Mouse (Mus musculus): ENCODE results near the gene Kndc1. TPM values are rescaled to one million over a fixed set of nuclear protein-coding genes. Genes with fewer than 3 reads are reported as not detected.
A peak's percentile ranks its signal among the peaks of the same experiment; 100 is the strongest.

Gene Kndc1
- polyA plus RNA-seq, 1 experiment from 2014 or later = 25.6 TPM

- Histone ChIP-seq H3K27me3 (ENCODE audit: control insufficient read depth, insufficient read depth, low read length) (no peaks in the 10 kb centered on the region), H3K36me3 (replicated peaks; ENCODE audit: control insufficient read depth, insufficient read depth) (no peaks in the 10 kb centered on the region)
- WGBS = 79% methylated on average over 1 of the region's 1 CpGs
These were observed 29.6 kb upstream of the Kndc1 start for GRCm38 (mm10) chr7:139864871-139865270.

DNA sequence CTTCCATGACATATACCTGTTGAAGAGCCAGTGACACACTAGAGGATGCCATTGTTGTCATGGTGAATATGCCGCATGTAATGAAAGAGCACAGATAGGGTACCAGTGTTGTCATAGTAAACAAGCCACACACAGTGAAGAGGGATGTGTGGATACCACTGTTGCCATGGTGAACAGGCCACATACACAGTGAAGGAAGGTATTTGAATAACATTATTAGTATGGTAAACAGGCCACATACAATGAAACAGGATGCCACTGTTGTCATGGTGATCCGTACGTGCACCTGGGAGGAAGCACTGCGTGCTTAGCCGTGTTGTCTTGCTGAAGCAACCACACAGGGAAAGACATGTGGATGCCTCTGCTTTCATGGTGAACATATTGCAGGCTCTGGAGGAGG is 23.5 kb upstream of the Kndc1 start:
- peak; percentile 59; the same call in 1 of the 2 replicates for ATAC-seq (ENCODE audit: low FRiP score)
- no peaks in the 10 kb centered on the region for H3K4me1 ChIP-seq (replicated peaks; ENCODE audit: control insufficient read depth, insufficient read depth, low read length)
- H3K4me2 ChIP-seq (replicated peaks) = no peak overlapping the region
- no peaks in the 10 kb centered on the region for H3K9me3 ChIP-seq (ENCODE audit: control insufficient read depth, low read length)
- no peaks in the 10 kb centered on the region for H3K27me3 ChIP-seq (ENCODE audit: control insufficient read depth, insufficient read depth, low read length)
- no peaks in the 10 kb centered on the region for H3K36me3 ChIP-seq (replicated peaks; ENCODE audit: control insufficient read depth, insufficient read depth)
- H3K9ac ChIP-seq = no peak overlapping the region
- 49% methylated on average over 5 of the region's 5 CpGs for WGBS
- peak; percentile 37 for DNase-seq (ENCODE audit: low spot score)
- H3K4me3 ChIP-seq (replicated peaks; ENCODE audit: low read length) = no peak overlapping the region
- 0 out of 2 replicates have a peak overlapping the region, but pooled peaks have one; percentile 51 for H3K27ac ChIP-seq

More at GRCm38 (mm10) chr7:139864871-139865270, 29.6 kb upstream of the Kndc1 start:
- DNase-seq (ENCODE audit: low spot score) (no peak), ATAC-seq (ENCODE audit: low FRiP score) (no peak)
- no peaks in the 10 kb centered on the region for H3K9me3 ChIP-seq (ENCODE audit: control insufficient read depth, low read length)
- H3K4me1 ChIP-seq (replicated peaks; ENCODE audit: control insufficient read depth, insufficient read depth, low read length) = no peaks in the 10 kb centered on the region
- H3K4me3 ChIP-seq (replicated peaks; ENCODE audit: low read length) = no peak overlapping the region
- H3K4me2 ChIP-seq (replicated peaks) = no peak overlapping the region
- H3K27ac ChIP-seq = no peak overlapping the region
- H3K9ac ChIP-seq = no peak overlapping the region

- DNase-seq (ENCODE audit: low spot score) = peak; percentile 69
- no peak overlapping the region for H3K27ac ChIP-seq
- H3K4me2 ChIP-seq (replicated peaks) = no peak overlapping the region
- H3K9ac ChIP-seq = no peak overlapping the region
- H3K4me1 ChIP-seq (replicated peaks; ENCODE audit: control insufficient read depth, insufficient read depth, low read length) = no peaks in the 10 kb centered on the region
- no peaks in the 10 kb centered on the region for H3K36me3 ChIP-seq (replicated peaks; ENCODE audit: control insufficient read depth, insufficient read depth)
- WGBS = 75% methylated on average over 10 of the region's 10 CpGs
- peak; percentile 75 for ATAC-seq (ENCODE audit: low FRiP score)
- H3K4me3 ChIP-seq (replicated peaks; ENCODE audit: low read length) = no peak overlapping the region
- H3K27me3 ChIP-seq (ENCODE audit: control insufficient read depth, insufficient read depth, low read length) = no peaks in the 10 kb centered on the region
- H3K9me3 ChIP-seq (ENCODE audit: control insufficient read depth, low read length) = no peaks in the 10 kb centered on the region
These were observed 17.2 kb upstream of the Kndc1 start for GRCm38 (mm10) chr7:139877167-139877792.

DNA sequence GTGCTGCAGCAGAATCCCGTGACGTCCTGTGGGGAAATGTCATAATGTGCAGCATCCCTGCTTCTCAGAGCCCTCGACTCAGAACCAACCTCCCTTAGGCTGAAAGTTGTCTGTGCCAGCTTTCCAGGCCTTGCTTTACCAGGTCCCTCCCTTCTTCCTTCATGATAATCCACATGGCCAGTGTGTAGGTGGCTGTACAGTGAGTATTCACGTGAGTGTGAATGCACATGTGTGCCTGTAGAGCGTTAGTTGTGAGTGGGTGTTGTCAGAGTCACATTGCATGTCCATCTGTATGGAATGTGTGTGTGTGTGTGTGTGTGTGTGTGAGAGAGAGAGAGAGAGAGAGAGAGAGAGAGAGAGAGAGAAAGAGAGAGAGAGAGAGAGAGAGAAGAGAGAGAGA is 16.4 kb upstream of the Kndc1 start:
- H3K27me3 ChIP-seq (ENCODE audit: control insufficient read depth, insufficient read depth, low read length) = no peaks in the 10 kb centered on the region
- DNase-seq (ENCODE audit: low spot score) = no peak
- no peak overlapping the region for H3K4me3 ChIP-seq (replicated peaks; ENCODE audit: low read length)
- WGBS = 65% methylated on average over 5 of the region's 5 CpGs
- no peaks in the 10 kb centered on the region for H3K36me3 ChIP-seq (replicated peaks; ENCODE audit: control insufficient read depth, insufficient read depth)
- H3K27ac ChIP-seq = no peak overlapping the region
- no peaks in the 10 kb centered on the region for H3K4me1 ChIP-seq (replicated peaks; ENCODE audit: control insufficient read depth, insufficient read depth, low read length)
- no peak for ATAC-seq (ENCODE audit: low FRiP score)
- no peaks in the 10 kb centered on the region for H3K9me3 ChIP-seq (ENCODE audit: control insufficient read depth, low read length)
- H3K4me2 ChIP-seq (replicated peaks) = no peak overlapping the region
- no peak overlapping the region for H3K9ac ChIP-seq

- Histone ChIP-seq H3K4me1 (replicated peaks; ENCODE audit: control insufficient read depth, insufficient read depth, low read length) (no peaks in the 10 kb centered on the region), H3K9me3 (ENCODE audit: control insufficient read depth, low read length) (no peaks in the 10 kb centered on the region), H3K27me3 (ENCODE audit: control insufficient read depth, insufficient read depth, low read length) (no peaks in the 10 kb centered on the region), H3K36me3 (replicated peaks; ENCODE audit: control insufficient read depth, insufficient read depth) (no peaks in the 10 kb centered on the region), H3K4me3 (replicated peaks; ENCODE audit: low read length) (no peak overlapping the region), H3K9ac (no peak overlapping the region), H3K27ac (no peak overlapping the region), H3K4me2 (replicated peaks) (no peak overlapping the region)
- ATAC-seq (ENCODE audit: low FRiP score) = no peak
- no peak for DNase-seq (ENCODE audit: low spot score)
- WGBS = 60% methylated on average over 6 of the region's 6 CpGs
These were observed 15.9 kb upstream of the Kndc1 start for GRCm38 (mm10) chr7:139878621-139879020.

GRCm38 (mm10) chr7:139883545-139883944 is 11.0 kb upstream of the Kndc1 start:
- ATAC-seq (ENCODE audit: low FRiP score) (no peak), DNase-seq (ENCODE audit: low spot score) (no peak)
- Histone ChIP-seq H3K9ac (no peak overlapping the region), H3K9me3 (ENCODE audit: control insufficient read depth, low read length) (no peaks in the 10 kb centered on the region), H3K4me1 (replicated peaks; ENCODE audit: control insufficient read depth, insufficient read depth, low read length) (no peaks in the 10 kb centered on the region), H3K4me2 (replicated peaks) (no peak overlapping the region), H3K27me3 (ENCODE audit: control insufficient read depth, insufficient read depth, low read length) (no peaks in the 10 kb centered on the region), H3K4me3 (replicated peaks; ENCODE audit: low read length) (no peak overlapping the region), H3K27ac (no peak overlapping the region), H3K36me3 (replicated peaks; ENCODE audit: control insufficient read depth, insufficient read depth) (no peaks in the 10 kb centered on the region)
- WGBS = 77% methylated on average over 4 of the region's 4 CpGs

DNA sequence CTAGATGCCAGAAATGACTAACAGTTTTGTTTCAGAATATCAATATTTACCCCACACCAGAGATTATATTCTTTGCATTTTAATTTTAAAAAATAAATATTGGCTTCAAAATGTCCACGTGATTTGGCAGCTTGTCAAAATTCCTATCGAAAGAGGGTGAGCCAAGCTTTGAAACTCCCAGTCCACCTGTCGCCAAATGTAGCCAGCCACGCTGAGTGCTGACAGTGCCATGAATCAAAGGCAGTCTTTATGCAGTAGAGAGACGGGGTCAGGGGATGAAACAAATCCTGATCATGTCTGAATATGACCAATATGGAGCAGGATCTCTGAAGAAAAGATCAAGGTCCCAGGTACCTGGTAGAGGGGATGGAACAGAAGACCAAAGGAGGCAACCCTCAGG is 2.7 kb upstream of the Kndc1 start:
- Histone ChIP-seq H3K27ac (no peak overlapping the region), H3K27me3 (ENCODE audit: control insufficient read depth, insufficient read depth, low read length) (peaks cover 19% of the 10 kb centered on the region; the same call in 1 of the 2 replicates), H3K9me3 (ENCODE audit: control insufficient read depth, low read length) (no peaks in the 10 kb centered on the region), H3K4me3 (replicated peaks; ENCODE audit: low read length) (no peak overlapping the region), H3K4me2 (replicated peaks) (no peak overlapping the region), H3K9ac (no peak overlapping the region), H3K4me1 (replicated peaks; ENCODE audit: control insufficient read depth, insufficient read depth, low read length) (peaks cover 9% of the 10 kb centered on the region), H3K36me3 (replicated peaks; ENCODE audit: control insufficient read depth, insufficient read depth) (no peaks in the 10 kb centered on the region)
- DNase-seq (ENCODE audit: low spot score) (no peak), ATAC-seq (ENCODE audit: low FRiP score) (no peak)
- 73% methylated on average over 5 of the region's 5 CpGs for WGBS

GRCm38 (mm10) chr7:139896271-139896670 is 1.8 kb downstream of the Kndc1 start:
- Histone ChIP-seq H3K4me2 (replicated peaks) (peak overlapping the region; percentile 81), H3K9me3 (ENCODE audit: control insufficient read depth, low read length) (no peaks in the 10 kb centered on the region), H3K27ac (no peak overlapping the region), H3K9ac (peak overlapping the region; percentile 61; the same call in 1 of the 2 replicates), H3K36me3 (replicated peaks; ENCODE audit: control insufficient read depth, insufficient read depth) (no peaks in the 10 kb centered on the region), H3K4me1 (replicated peaks; ENCODE audit: control insufficient read depth, insufficient read depth, low read length) (peaks cover 9% of the 10 kb centered on the region), H3K27me3 (ENCODE audit: control insufficient read depth, insufficient read depth, low read length) (peaks cover 19% of the 10 kb centered on the region; the same call in 1 of the 2 replicates), H3K4me3 (replicated peaks; ENCODE audit: low read length) (no peak overlapping the region)
- DNase-seq (ENCODE audit: low spot score) (no peak), ATAC-seq (ENCODE audit: low FRiP score) (no peak)
- 77% methylated on average over 7 of the region's 7 CpGs for WGBS

GRCm38 (mm10) chr7:139896796-139897195 is 2.3 kb downstream of the Kndc1 start:
- peaks cover 19% of the 10 kb centered on the region; the same call in 1 of the 2 replicates for H3K27me3 ChIP-seq (ENCODE audit: control insufficient read depth, insufficient read depth, low read length)
- WGBS = 87% methylated on average over 7 of the region's 7 CpGs
- no peak overlapping the region for H3K9ac ChIP-seq
- H3K36me3 ChIP-seq (replicated peaks; ENCODE audit: control insufficient read depth, insufficient read depth) = no peaks in the 10 kb centered on the region
- H3K4me3 ChIP-seq (replicated peaks; ENCODE audit: low read length) = no peak overlapping the region
- no peak for ATAC-seq (ENCODE audit: low FRiP score)
- H3K4me1 ChIP-seq (replicated peaks; ENCODE audit: control insufficient read depth, insufficient read depth, low read length) = peaks cover 9% of the 10 kb centered on the region
- DNase-seq (ENCODE audit: low spot score) = no peak
- no peaks in the 10 kb centered on the region for H3K9me3 ChIP-seq (ENCODE audit: control insufficient read depth, low read length)
- H3K4me2 ChIP-seq (replicated peaks) = no peak overlapping the region
- H3K27ac ChIP-seq = no peak overlapping the region

- no peak for DNase-seq (ENCODE audit: low spot score)
- H3K36me3 ChIP-seq (replicated peaks; ENCODE audit: control insufficient read depth, insufficient read depth) = no peaks in the 10 kb centered on the region
- no peak overlapping the region for H3K9ac ChIP-seq
- H3K27ac ChIP-seq = no peak overlapping the region
- H3K4me1 ChIP-seq (replicated peaks; ENCODE audit: control insufficient read depth, insufficient read depth, low read length) = peaks cover 9% of the 10 kb centered on the region
- no peak overlapping the region for H3K4me3 ChIP-seq (replicated peaks; ENCODE audit: low read length)
- H3K4me2 ChIP-seq (replicated peaks) = no peak overlapping the region
- 72% methylated on average over 2 of the region's 2 CpGs for WGBS
- no peak for ATAC-seq (ENCODE audit: low FRiP score)
- peaks cover 12% of the 10 kb centered on the region; the same call in 1 of the 2 replicates for H3K27me3 ChIP-seq (ENCODE audit: control insufficient read depth, insufficient read depth, low read length)
- H3K9me3 ChIP-seq (ENCODE audit: control insufficient read depth, low read length) = no peaks in the 10 kb centered on the region
These were observed 4.1 kb downstream of the Kndc1 start for GRCm38 (mm10) chr7:139898606-139899005.

Measured in hindbrain, embryonic 14.5 days (tissue).